Mouse (Mus musculus) megakaryocyte, embryonic 14.5 days (primary cell): ENCODE data around the gene Cox5a.

Experiments used
- FLI1 ChIP-seq: IDR thresholded peaks from 2 replicates; pipeline ENCODE4 v1.6.1; 2012; ENCODE audit warnings: low read length, inconsistent platforms, mixed read lengths
- GATA1 ChIP-seq: IDR thresholded peaks from 3 replicates; pipeline ENCODE4 v1.6.1; 2012; ENCODE audit warnings: mixed read lengths, low read length, inconsistent platforms, borderline replicate concordance

DNA sequence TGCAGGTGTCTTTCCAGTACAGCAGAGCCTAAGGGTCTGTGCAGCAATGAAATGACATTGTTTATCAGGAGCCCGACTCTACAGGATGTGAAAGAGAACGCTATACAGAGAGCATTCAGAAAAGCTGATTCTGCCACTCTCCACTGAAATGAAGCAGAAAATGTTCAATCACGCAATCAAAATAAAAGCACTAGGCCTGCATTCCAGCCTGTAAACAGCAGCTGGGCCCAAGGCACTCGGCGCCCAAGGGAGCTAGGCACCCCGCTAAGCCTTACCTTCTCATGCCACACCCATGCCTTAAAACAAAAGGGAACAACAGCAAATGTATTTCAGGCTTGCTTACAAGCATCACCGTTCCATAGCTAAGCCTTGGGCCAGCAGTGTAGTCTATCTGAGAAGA is 22.5 kb upstream of the Cox5a start:
- TF ChIP-seq FLI1 (no peak), GATA1 (no peak)
